Mouse (Mus musculus): Measurements from ENCODE around the gene Nek10. TPM values are rescaled to one million over a fixed set of nuclear protein-coding genes. Genes with fewer than 3 reads are reported as not detected.
"Not testable (repeated sequence)": the region's sequence is repeated elsewhere in the genome, so short reads cannot be mapped to it uniquely, and the experiment has no call there.

The Nek10 gene
- 0.42 and 0.67 TPM in 2 replicates for total RNA-seq (2012; rRNA removed)

GRCm38 (mm10) chr14:14803115-14803514, at the start of gene Nek10:
Gene Nek10 (plus strand): TSS chr14:14803415.
- H3K4me1 ChIP-seq (ENCODE audit: control insufficient read depth in 2 of 2, insufficient read depth in 2 of 2, low read length in 2 of 2, poor library complexity in 1 of 2); H3K27ac ChIP-seq (ENCODE audit: insufficient read depth, low read depth, low read length, poor library complexity, severe bottlenecking); H3K9me3 ChIP-seq (ENCODE audit: control insufficient read depth, insufficient read depth, low read depth, low read length); H3K36me3 ChIP-seq (ENCODE audit: control insufficient read depth, insufficient read depth, low read length, poor library complexity, severe bottlenecking); H3K4me3 ChIP-seq (ENCODE audit: insufficient read depth in 1 of 2, low read depth in 1 of 2, low read length in 2 of 2, poor library complexity in 1 of 2, severe bottlenecking in 1 of 2); DNase-seq (ENCODE audit: low read depth, low spot score); H3K9ac ChIP-seq (ENCODE audit: insufficient read depth, low read depth, low read length, poor library complexity, severe bottlenecking); in situ Hi-C loops (cut with MboI; ENCODE audit: low sequenced_read_pairs in 2 of 2, unreplicated experiment in 2 of 2): not testable (repeated sequence)

GRCm38 (mm10) chr14:14781169-14781568, 22.0 kb upstream of the Nek10 start:
- Histone ChIP-seq H3K4me3 (ENCODE audit: insufficient read depth in 1 of 2, low read depth in 1 of 2, low read length in 2 of 2, poor library complexity in 1 of 2, severe bottlenecking in 1 of 2) (no peak overlapping the region), H3K36me3 (ENCODE audit: control insufficient read depth, insufficient read depth, low read length, poor library complexity, severe bottlenecking) (no peaks in the 10 kb centered on the region), H3K27ac (ENCODE audit: insufficient read depth, low read depth, low read length, poor library complexity, severe bottlenecking) (no peak overlapping the region), H3K4me1 (ENCODE audit: control insufficient read depth in 2 of 2, insufficient read depth in 2 of 2, low read length in 2 of 2, poor library complexity in 1 of 2) (no peaks in the 10 kb centered on the region), H3K9ac (ENCODE audit: insufficient read depth, low read depth, low read length, poor library complexity, severe bottlenecking) (no peak overlapping the region), H3K9me3 (ENCODE audit: control insufficient read depth, insufficient read depth, low read depth, low read length) (no peaks in the 10 kb centered on the region)
- no peak for DNase-seq (ENCODE audit: low read depth, low spot score)
- TF ChIP-seq MAFK (IDR thresholded peaks at IDR 0.05; ENCODE audit: insufficient read depth, low read depth, low read length): no peak
- no peak for TF ChIP-seq CHD2 (IDR thresholded peaks at IDR 0.05; ENCODE audit: low read depth, low read length)
- no peak for TF ChIP-seq ZC3H11A (IDR thresholded peaks at IDR 0.05; ENCODE audit: borderline replicate concordance, low read depth, low read length)
- TF ChIP-seq HCFC1 (IDR thresholded peaks at IDR 0.05; ENCODE audit: borderline replicate concordance, insufficient read depth, low read length): no peak
- TF ChIP-seq ZNF384 (IDR thresholded peaks at IDR 0.05; ENCODE audit: low read depth, low read length): no peak
- in situ Hi-C loops (cut with MboI; ENCODE audit: low sequenced_read_pairs in 2 of 2, unreplicated experiment in 2 of 2): no loop called here

- peaks cover 2% of the 10 kb centered on the region; the same call in 1 of the 2 replicates for H3K36me3 ChIP-seq (ENCODE audit: control insufficient read depth, insufficient read depth, low read length, poor library complexity, severe bottlenecking)
- no peak overlapping the region for H3K4me3 ChIP-seq (ENCODE audit: insufficient read depth in 1 of 2, low read depth in 1 of 2, low read length in 2 of 2, poor library complexity in 1 of 2, severe bottlenecking in 1 of 2)
- H3K9me3 ChIP-seq (ENCODE audit: control insufficient read depth, insufficient read depth, low read depth, low read length): no peaks in the 10 kb centered on the region
Measured at GRCm38 (mm10) chr14:14784223-14784622, 19.0 kb upstream of the Nek10 start.

GRCm38 (mm10) chr14:14786979-14787378, 16.2 kb upstream of the Nek10 start:
- in situ Hi-C loops (cut with MboI; ENCODE audit: low sequenced_read_pairs in 2 of 2, unreplicated experiment in 2 of 2): no loop called here
- no peak for DNase-seq (ENCODE audit: low read depth, low spot score)
- Histone ChIP-seq H3K9me3 (ENCODE audit: control insufficient read depth, insufficient read depth, low read depth, low read length) (no peaks in the 10 kb centered on the region), H3K27ac (ENCODE audit: insufficient read depth, low read depth, low read length, poor library complexity, severe bottlenecking) (no peak overlapping the region), H3K4me3 (ENCODE audit: insufficient read depth in 1 of 2, low read depth in 1 of 2, low read length in 2 of 2, poor library complexity in 1 of 2, severe bottlenecking in 1 of 2) (no peak overlapping the region), H3K9ac (ENCODE audit: insufficient read depth, low read depth, low read length, poor library complexity, severe bottlenecking) (no peak overlapping the region), H3K4me1 (ENCODE audit: control insufficient read depth in 2 of 2, insufficient read depth in 2 of 2, low read length in 2 of 2, poor library complexity in 1 of 2) (no peaks in the 10 kb centered on the region), H3K36me3 (ENCODE audit: control insufficient read depth, insufficient read depth, low read length, poor library complexity, severe bottlenecking) (peaks cover 2% of the 10 kb centered on the region; the same call in 1 of the 2 replicates)
- TF ChIP-seq MAFK (IDR thresholded peaks at IDR 0.05; ENCODE audit: insufficient read depth, low read depth, low read length) (no peak), ZC3H11A (IDR thresholded peaks at IDR 0.05; ENCODE audit: borderline replicate concordance, low read depth, low read length) (no peak), HCFC1 (IDR thresholded peaks at IDR 0.05; ENCODE audit: borderline replicate concordance, insufficient read depth, low read length) (no peak), ZNF384 (IDR thresholded peaks at IDR 0.05; ENCODE audit: low read depth, low read length) (no peak), CHD2 (IDR thresholded peaks at IDR 0.05; ENCODE audit: low read depth, low read length) (no peak)

More at GRCm38 (mm10) chr14:14784223-14784622, 19.0 kb upstream of the Nek10 start:
- TF ChIP-seq MAFK (IDR thresholded peaks at IDR 0.05; ENCODE audit: insufficient read depth, low read depth, low read length) (no peak), HCFC1 (IDR thresholded peaks at IDR 0.05; ENCODE audit: borderline replicate concordance, insufficient read depth, low read length) (no peak), ZC3H11A (IDR thresholded peaks at IDR 0.05; ENCODE audit: borderline replicate concordance, low read depth, low read length) (no peak), ZNF384 (IDR thresholded peaks at IDR 0.05; ENCODE audit: low read depth, low read length) (no peak), CHD2 (IDR thresholded peaks at IDR 0.05; ENCODE audit: low read depth, low read length) (no peak)
- in situ Hi-C loops (cut with MboI; ENCODE audit: low sequenced_read_pairs in 2 of 2, unreplicated experiment in 2 of 2): no loop called here
- no peaks in the 10 kb centered on the region for H3K4me1 ChIP-seq (ENCODE audit: control insufficient read depth in 2 of 2, insufficient read depth in 2 of 2, low read length in 2 of 2, poor library complexity in 1 of 2)
- no peak for DNase-seq (ENCODE audit: low read depth, low spot score)
- no peak overlapping the region for H3K9ac ChIP-seq (ENCODE audit: insufficient read depth, low read depth, low read length, poor library complexity, severe bottlenecking)
- H3K27ac ChIP-seq (ENCODE audit: insufficient read depth, low read depth, low read length, poor library complexity, severe bottlenecking): no peak overlapping the region

GRCm38 (mm10) chr14:14789840-14790470, 13.3 kb upstream of the Nek10 start:
- Histone ChIP-seq H3K9me3 (ENCODE audit: control insufficient read depth, insufficient read depth, low read depth, low read length) (no peaks in the 10 kb centered on the region), H3K27ac (ENCODE audit: insufficient read depth, low read depth, low read length, poor library complexity, severe bottlenecking) (no peak overlapping the region), H3K4me1 (ENCODE audit: control insufficient read depth in 2 of 2, insufficient read depth in 2 of 2, low read length in 2 of 2, poor library complexity in 1 of 2) (no peaks in the 10 kb centered on the region), H3K4me3 (ENCODE audit: insufficient read depth in 1 of 2, low read depth in 1 of 2, low read length in 2 of 2, poor library complexity in 1 of 2, severe bottlenecking in 1 of 2) (no peak overlapping the region), H3K36me3 (ENCODE audit: control insufficient read depth, insufficient read depth, low read length, poor library complexity, severe bottlenecking) (peaks cover 2% of the 10 kb centered on the region; the same call in 1 of the 2 replicates), H3K9ac (ENCODE audit: insufficient read depth, low read depth, low read length, poor library complexity, severe bottlenecking) (no peak overlapping the region)
- in situ Hi-C loops (cut with MboI; ENCODE audit: low sequenced_read_pairs in 2 of 2, unreplicated experiment in 2 of 2): no loop called here
- no peak for TF ChIP-seq ZNF384 (IDR thresholded peaks at IDR 0.05; ENCODE audit: low read depth, low read length)
- TF ChIP-seq CHD2 (IDR thresholded peaks at IDR 0.05; ENCODE audit: low read depth, low read length): no peak
- no peak for TF ChIP-seq ZC3H11A (IDR thresholded peaks at IDR 0.05; ENCODE audit: borderline replicate concordance, low read depth, low read length)
- TF ChIP-seq HCFC1 (IDR thresholded peaks at IDR 0.05; ENCODE audit: borderline replicate concordance, insufficient read depth, low read length): no peak
- no peak for TF ChIP-seq MAFK (IDR thresholded peaks at IDR 0.05; ENCODE audit: insufficient read depth, low read depth, low read length)
- no peak for DNase-seq (ENCODE audit: low read depth, low spot score)
